ENCODE assay signal across 7 mouse cellular contexts in the genomic region with DNA sequence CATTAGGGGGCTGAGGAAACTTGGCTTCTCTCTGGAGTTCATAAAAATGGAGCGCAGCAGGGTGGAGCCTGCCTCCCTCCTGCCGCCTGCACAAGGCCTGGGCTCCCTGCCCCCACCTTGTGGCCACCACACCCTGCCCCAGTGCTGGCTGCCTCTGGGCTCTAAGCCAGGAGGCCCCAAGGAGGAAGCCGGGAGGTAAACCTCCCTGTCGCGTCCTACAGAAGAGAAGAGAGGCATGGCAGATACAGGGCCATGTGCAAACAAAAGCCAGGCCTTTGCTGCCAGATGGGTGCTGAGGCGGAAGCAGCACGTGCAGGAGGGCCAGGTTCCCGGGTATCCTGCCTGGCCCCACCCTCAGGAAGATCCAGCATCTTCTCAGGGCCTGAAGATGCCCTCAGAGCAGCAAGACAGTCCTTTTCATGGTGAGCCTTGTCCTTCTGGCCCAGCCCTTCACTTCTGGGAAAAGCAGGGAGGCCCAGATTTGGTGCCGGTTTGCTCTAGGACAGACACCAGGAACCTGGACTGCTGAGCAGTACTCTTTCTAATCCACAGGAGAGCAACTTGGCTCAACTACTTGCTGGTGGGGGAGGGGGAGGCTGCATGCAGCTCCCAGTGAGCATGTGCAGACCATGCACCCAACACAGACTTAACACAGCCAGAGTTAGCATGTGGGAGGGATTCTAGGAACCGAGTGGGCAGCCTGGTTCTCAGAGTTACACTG. TPM values are rescaled to one million over a fixed set of nuclear protein-coding genes. Genes with fewer than 3 reads are reported as not detected.
DNase-seq lines count a peak whose midpoint lies in the region; ATAC-seq and TF ChIP-seq lines count a peak whose summit lies in the region.

A gene (plus strand): TSS at position 158 of the 721 bp plus-strand sequence.

- no peak within 1 kb of the TSS for H3K27ac ChIP-seq in CH12.LX (ENCODE audit: insufficient read depth, low read depth)

- H3K9ac ChIP-seq in CH12.LX (ENCODE audit: insufficient read depth, low read depth), result no peak within 1 kb of the TSS

- no peak for TF ChIP-seq RAD21 in CH12.LX (IDR thresholded peaks at IDR 0.05; ENCODE audit: low read depth, low read length)

- no peak for TF ChIP-seq EP300 in CH12.LX (IDR thresholded peaks at IDR 0.05; ENCODE audit: low read length)

- H3K36me3 ChIP-seq in CH12.LX (replicated peaks in 1 of 2; ENCODE audit: control insufficient read depth in 1 of 2, insufficient read depth in 1 of 2, low read length in 1 of 2), result no peaks in the 10 kb centered on the region

- H3K4me3 ChIP-seq in CH12.LX (replicated peaks in 1 of 3; ENCODE audit: low read depth in 2 of 3, low read length in 2 of 3, poor library complexity in 1 of 3), result no peak within 1 kb of the TSS

- peaks cover 12 to 21% of the 10 kb centered on the region in 2 experiments for H3K4me1 ChIP-seq in CH12.LX (ENCODE audit: control insufficient read depth in 1 of 2, insufficient read depth in 2 of 2)

- DNase-seq in CH12.LX (ENCODE audit: extremely low read depth) (no peak), ZHBTc4 (ENCODE audit: low read depth, low spot score) (peak; percentile 83)
- DNase-seq in heart, postnatal 14 days, result peak; percentile 84 to 85
- peak; percentile 77 to 85 for DNase-seq in kidney, postnatal 4 days
- peak; percentile 87 for DNase-seq in lung, postnatal 14 days
- DNase-seq in right cerebral cortex, postnatal 36 days (ENCODE audit: low spot score in 2 of 2), result peak; percentile 57 to 74

- H3K79me2 ChIP-seq in CH12.LX (replicated peaks; ENCODE audit: control insufficient read depth, extremely low read depth, insufficient read depth, poor library complexity, severe bottlenecking), result no peaks in the 10 kb centered on the region

- peaks cover 48% of the 10 kb centered on the region for H3K27me3 ChIP-seq in CH12.LX (replicated peaks)

- H3K4me2 ChIP-seq in CH12.LX (ENCODE audit: insufficient read depth, low read depth, poor library complexity, severe bottlenecking), result no peak within 1 kb of the TSS

- TF ChIP-seq CTCF in CH12.LX (conservative IDR thresholded peaks at IDR 0.05 in 1 of 2, IDR thresholded peaks at IDR 0.05 in 1 of 2; ENCODE audit: low read depth in 2 of 2, low read length in 2 of 2), result 0 out of 4 replicates have a peak, but pooled peaks of 1 of the 2 experiments have one; percentile 18

- no peak for TF ChIP-seq POLR2A in CH12.LX (IDR thresholded peaks at IDR 0.05; ENCODE audit: low read depth, low read length)

- no peaks in the 10 kb centered on the region for H3K9me3 ChIP-seq in CH12.LX (replicated peaks; ENCODE audit: low read length)

- dilution Hi-C loops in CH12.LX (cut with MboI; ENCODE audit: extremely low pct_ligation_motif_present, extremely low pct_unique_long_range_greater_than_20kb, low sequenced_read_pairs), result no loop called here

- in situ Hi-C loops in CH12.LX (cut with MboI; ENCODE audit: low pct_ligation_motif_present, low pct_unique_long_range_greater_than_20kb, low sequenced_read_pairs), result no loop called here

- ATAC-seq in erythroid progenitor cell, adult 5-6 weeks (replicated peaks; ENCODE audit: low FRiP score, poor library complexity, severe bottlenecking), result peak; percentile 86

- intact Hi-C loops in heart, postnatal 14 days (cut with DNase I), result loop anchor here (2.0 kb wide), 1 partner anchor 14 kb away; no protein-coding TSS in a partner anchor

TF ChIP-seq in CH12.LX, 34 proteins besides CTCF, POLR2A, EP300 and RAD21:
- TF ChIP-seq TCF12 (IDR thresholded peaks at IDR 0.05; ENCODE audit: low read depth, low read length) (no peak), NRF1 (IDR thresholded peaks at IDR 0.05; ENCODE audit: low read depth, low read length) (peak; percentile 55)

RNA-seq across cellular contexts. Expression of the gene that starts here (rescaled TPM):
- 0.17 TPM in 1 of 2 replicates, not detected in the other for total RNA-seq in CH12.LX (2012; rRNA removed)
- 0.39 TPM in 1 of 2 replicates, not detected in the other for total RNA-seq in CH12.LX (2014; rRNA removed)
- not detected in 2 replicates for polyA plus RNA-seq in CH12.LX (2012; ENCODE audit: insufficient read length, low read depth)
- 12.2 and 21.6 TPM in 2 replicates for total RNA-seq in erythroid progenitor cell, adult 5-6 weeks (2015; ENCODE audit: low replicate concordance)
- 1.1 and 13.2 TPM in 2 replicates for total RNA-seq in erythroid progenitor cell, adult 5-6 weeks (2017; ENCODE audit: low replicate concordance)
- total RNA-seq in heart, postnatal 14 days (2021), result under 1 TPM; 0.54 to 0.69 TPM

Comparison
In these comparisons a context has a peak if more than half of its experiments do, and no peak if none do; other contexts are left out.
1. Peak in DNase-seq in heart, postnatal 14 days; RNA of the gene not detected or under 1 TPM.